Comparison of ENCODE assay signal across 10 mouse cellular contexts in the genomic region with DNA sequence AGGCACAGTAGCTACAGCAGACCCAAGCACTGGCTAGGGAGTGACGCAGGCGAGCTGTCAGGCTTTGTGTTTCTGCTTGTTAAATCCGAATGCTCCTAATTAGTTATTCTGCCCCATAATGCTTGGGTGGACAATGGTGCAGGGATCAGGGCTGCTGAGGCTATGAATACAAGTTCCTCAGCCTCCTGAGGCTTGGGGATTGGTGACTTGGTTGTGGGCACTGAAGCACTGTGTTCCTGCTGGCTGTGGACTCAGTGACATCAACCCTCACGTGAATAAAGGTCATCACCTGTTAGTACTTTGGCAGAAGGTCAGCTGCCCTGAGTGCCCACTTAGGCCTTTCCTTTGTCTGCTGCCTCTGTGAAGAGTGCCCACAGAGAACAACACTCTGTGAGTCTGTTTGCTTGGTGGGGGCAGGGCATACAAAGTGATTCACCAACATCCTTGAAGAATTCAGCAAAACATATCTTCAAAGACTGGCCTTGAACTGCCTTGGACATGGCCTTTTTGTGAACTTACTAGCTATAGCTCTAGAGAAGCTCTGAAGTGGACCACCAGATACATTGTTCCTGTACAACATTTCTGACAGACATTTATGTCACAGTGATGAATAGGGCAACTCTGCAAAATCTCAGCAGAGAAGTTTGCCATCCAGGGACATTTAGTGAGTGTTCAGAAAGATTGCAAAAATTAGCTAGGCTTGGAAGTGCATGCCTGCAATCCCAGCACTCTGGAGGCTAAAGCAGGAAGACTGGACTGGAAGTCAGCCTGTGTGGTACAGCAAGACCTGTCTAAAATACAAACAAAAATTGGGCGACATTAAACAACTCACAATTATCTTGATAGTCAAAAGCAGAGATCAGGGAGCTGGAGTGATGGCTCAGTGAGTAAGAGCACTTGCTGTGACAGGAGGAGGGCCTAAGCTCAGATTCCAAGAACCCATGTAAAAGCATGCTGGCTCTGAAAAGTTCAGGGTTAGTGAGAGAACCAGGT.
DNase-seq lines count a peak whose midpoint lies in the region; ATAC-seq lines count a peak whose summit lies in the region.
"Had no signal": no experiment of that assay in that cellular context is flagged by ENCODE, and none has a peak within 500 bp of the region (broad histone marks: within the 10 kb centered on the region; RNA-seq: fewer than 3 reads in every experiment).

No protein-coding gene starts in this region.

- no peaks in the 10 kb centered on the region for H3K27me3 ChIP-seq in heart, embryonic 13.5 days (replicated peaks)
- peaks cover 4% of the 10 kb centered on the region; the same call in 1 of the 2 replicates for H3K27me3 ChIP-seq in hindbrain, embryonic 10.5 days (ENCODE audit: insufficient read depth, poor library complexity, severe bottlenecking)
- H3K27me3 ChIP-seq in midbrain, embryonic 14.5 days (ENCODE audit: control insufficient read depth, insufficient read depth, low read length) = no peaks in the 10 kb centered on the region

- no peak overlapping the region for H3K4me2 ChIP-seq in heart, embryonic 13.5 days
- H3K4me2 ChIP-seq in midbrain, embryonic 14.5 days (ENCODE audit: low read length) = no peak overlapping the region
- H3K4me2 ChIP-seq: lung, embryonic 14.5 days had no signal

- H3K9me3 ChIP-seq in heart, embryonic 13.5 days = no peaks in the 10 kb centered on the region
- H3K9me3 ChIP-seq in hindbrain, embryonic 10.5 days = no peaks in the 10 kb centered on the region
- no peaks in the 10 kb centered on the region for H3K9me3 ChIP-seq in midbrain, embryonic 14.5 days (ENCODE audit: control insufficient read depth, low read length)

- peaks cover 31% of the 10 kb centered on the region for H3K4me1 ChIP-seq in heart, embryonic 13.5 days
- H3K4me1 ChIP-seq in hindbrain, embryonic 10.5 days (replicated peaks) = peaks cover 45% of the 10 kb centered on the region
- peaks cover 8% of the 10 kb centered on the region for H3K4me1 ChIP-seq in midbrain, embryonic 14.5 days (ENCODE audit: control insufficient read depth, insufficient read depth, low read length)

- ATAC-seq in heart, embryonic 13.5 days (ENCODE audit: extremely low read depth, insufficient number of reproducible peaks, low FRiP score, low TSS enrichment) = no peak
- no peak for ATAC-seq in midbrain, embryonic 14.5 days (ENCODE audit: low FRiP score, low TSS enrichment)

- WGBS in heart, embryonic 13.5 days = 61% methylated on average over 5 of the region's 5 CpGs
- WGBS in hindbrain, embryonic 10.5 days = 42% methylated on average over 5 of the region's 5 CpGs
- WGBS in midbrain, embryonic 14.5 days = 22% methylated on average over 5 of the region's 5 CpGs

- H3K9ac ChIP-seq in heart, embryonic 13.5 days = no peak overlapping the region
- no peak overlapping the region for H3K9ac ChIP-seq in midbrain, embryonic 14.5 days (replicated peaks; ENCODE audit: low read length)
- H3K9ac ChIP-seq: lung, embryonic 14.5 days had no signal

- no peak overlapping the region for H3K4me3 ChIP-seq in heart, embryonic 13.5 days
- H3K4me3 ChIP-seq in hindbrain, embryonic 10.5 days = no peak overlapping the region
- no peak overlapping the region for H3K4me3 ChIP-seq in midbrain, embryonic 14.5 days (replicated peaks; ENCODE audit: low read depth, low read length)

- H3K27ac ChIP-seq in heart, embryonic 13.5 days (replicated peaks) = peak overlapping the region; percentile 32; the same call in 1 of the 2 replicates
- H3K27ac ChIP-seq in hindbrain, embryonic 10.5 days = peak overlapping the region; percentile 51
- H3K27ac ChIP-seq in midbrain, embryonic 14.5 days (replicated peaks; ENCODE audit: low read depth, low read length) = no peak overlapping the region

- no peaks in the 10 kb centered on the region for H3K36me3 ChIP-seq in heart, embryonic 13.5 days
- no peaks in the 10 kb centered on the region for H3K36me3 ChIP-seq in hindbrain, embryonic 10.5 days
- no peaks in the 10 kb centered on the region for H3K36me3 ChIP-seq in midbrain, embryonic 14.5 days (ENCODE audit: control insufficient read depth, insufficient read depth, low read length)

- no peak for DNase-seq in heart, adult 18-20 months
- peak; percentile 78 to 84 for DNase-seq in adrenal gland, postnatal 36 days
- peak; percentile 52 for DNase-seq in hindbrain, embryonic 10.5 days (ENCODE audit: low spot score)
- DNase-seq in midbrain, embryonic 14.5 days = peak; percentile 60
- no peak for DNase-seq in adipocyte (ENCODE audit: low spot score)
- DNase-seq in gastrocnemius, adult 8-10 months (ENCODE audit: low spot score in 2 of 2) = no peak
- DNase-seq in cerebellum, adult 11-12 months = no peak
- DNase-seq: kidney, postnatal 10 days; lung, embryonic 14.5 days had no signal

Comparison
In these comparisons a context has a peak if more than half of its experiments do, and no peak if none do; other contexts are left out.
1. DNase-seq: peak in adrenal gland, postnatal 36 days (2 of 2), hindbrain, embryonic 10.5 days (single experiment) and midbrain, embryonic 14.5 days (single experiment); none in heart, adult 18-20 months (0 of 2), adipocyte (single experiment), gastrocnemius, adult 8-10 months (0 of 2) and cerebellum, adult 11-12 months (single experiment).